Mouse (Mus musculus): ENCODE results near the gene Hnrnpa3. TPM values are rescaled to one million over a fixed set of nuclear protein-coding genes. Genes with fewer than 3 reads are reported as not detected.

The Hnrnpa3 gene
- total and polyA plus RNA-seq, 2 experiments from 2014 or later: 33.9 to 102 TPM

DNA sequence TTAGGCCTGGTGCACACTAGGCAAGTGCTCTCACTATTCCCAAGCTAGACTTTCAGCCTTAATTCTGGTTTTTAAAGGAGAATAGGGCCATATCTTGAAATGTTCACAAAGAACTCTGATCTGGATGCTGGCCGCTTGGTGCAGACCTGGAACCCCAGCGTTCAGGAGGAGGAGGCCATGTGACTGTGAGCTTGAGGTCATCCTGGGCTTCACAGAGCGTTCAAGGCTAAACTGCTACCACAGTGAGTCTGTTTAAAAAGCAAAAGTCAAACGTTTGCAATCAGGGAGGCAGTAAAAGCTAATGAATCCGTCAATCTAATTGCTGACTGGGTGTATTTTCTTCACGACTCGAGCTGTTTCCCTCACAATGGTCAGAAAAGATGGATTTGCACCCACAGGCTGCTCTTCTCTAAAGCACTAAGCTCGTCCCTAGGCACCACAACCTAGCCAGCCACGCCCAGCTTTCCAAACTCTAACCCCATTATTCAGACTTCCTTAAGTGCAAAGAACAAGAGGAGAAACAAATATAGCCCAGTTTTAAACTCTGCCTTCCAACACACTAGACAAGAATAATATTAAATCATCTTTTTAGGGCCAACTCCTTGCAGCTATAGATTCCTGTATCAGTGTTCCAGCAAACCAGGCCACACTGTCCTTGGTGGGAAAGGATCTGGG is 36.8 kb downstream of the Hnrnpa3 start:
- no peak overlapping the region for H3K9ac ChIP-seq (replicated peaks; ENCODE audit: low read depth, low read length)
- DNase-seq (ENCODE audit: low spot score): no peak
- H3K4me3 ChIP-seq (ENCODE audit: low read depth, low read length): no peak overlapping the region
- TF ChIP-seq CTCF (IDR thresholded peaks at IDR 0.05; ENCODE audit: low read depth) (no peak), EP300 (IDR thresholded peaks at IDR 0.05; ENCODE audit: low read depth) (no peak)
- peaks cover 72% of the 10 kb centered on the region for H3K4me1 ChIP-seq (ENCODE audit: control insufficient read depth, insufficient read depth)
- H3K27me3 ChIP-seq (ENCODE audit: control insufficient read depth, insufficient read depth, low read length): no peaks in the 10 kb centered on the region
- H3K36me3 ChIP-seq (replicated peaks; ENCODE audit: control insufficient read depth, insufficient read depth, low read length): no peaks in the 10 kb centered on the region
- no peak overlapping the region for H3K4me2 ChIP-seq (ENCODE audit: low read depth, low read length)
- ATAC-seq (ENCODE audit: insufficient read depth, low read depth): no peak
- no peaks in the 10 kb centered on the region for H3K9me3 ChIP-seq (replicated peaks; ENCODE audit: control insufficient read depth, low read length)
- 73% methylated on average over 9 of the region's 9 CpGs for WGBS
- H3K27ac ChIP-seq (ENCODE audit: low read depth): peak overlapping the region; percentile 63; the same call in 1 of the 2 replicates

DNA sequence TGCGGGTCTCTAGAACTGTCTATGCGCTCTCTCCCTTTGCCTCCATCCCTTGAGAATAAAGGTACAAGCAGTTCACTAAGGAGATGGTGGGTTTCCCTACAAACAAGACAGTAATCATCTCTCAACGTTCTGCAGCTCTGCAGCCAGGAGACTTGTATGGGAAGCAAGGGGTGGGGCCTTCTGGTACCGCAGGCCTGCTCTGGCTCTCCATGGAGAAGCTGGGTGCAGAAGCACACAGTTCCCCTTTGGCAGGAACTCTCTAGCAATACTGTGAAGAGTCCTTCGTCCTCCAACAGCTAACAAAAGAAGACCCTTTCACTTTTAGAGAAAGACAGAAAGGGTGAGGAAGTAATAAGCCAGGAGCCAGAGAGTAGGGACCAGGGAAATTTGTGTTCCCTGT is 37.3 kb downstream of the Hnrnpa3 start:
- no peak overlapping the region for H3K4me3 ChIP-seq (ENCODE audit: low read depth, low read length)
- peaks cover 74% of the 10 kb centered on the region for H3K4me1 ChIP-seq (ENCODE audit: control insufficient read depth, insufficient read depth)
- H3K9me3 ChIP-seq (replicated peaks; ENCODE audit: control insufficient read depth, low read length): no peaks in the 10 kb centered on the region
- TF ChIP-seq CTCF (IDR thresholded peaks at IDR 0.05; ENCODE audit: low read depth) (no peak), EP300 (IDR thresholded peaks at IDR 0.05; ENCODE audit: low read depth) (no peak)
- no peak overlapping the region for H3K4me2 ChIP-seq (ENCODE audit: low read depth, low read length)
- DNase-seq (ENCODE audit: low spot score) (no peak), ATAC-seq (ENCODE audit: insufficient read depth, low read depth) (no peak)
- WGBS: 36% methylated on average over 5 of the region's 5 CpGs
- H3K27me3 ChIP-seq (ENCODE audit: control insufficient read depth, insufficient read depth, low read length): no peaks in the 10 kb centered on the region
- H3K27ac ChIP-seq (ENCODE audit: low read depth): peak overlapping the region; percentile 63
- H3K9ac ChIP-seq (replicated peaks; ENCODE audit: low read depth, low read length): no peak overlapping the region
- no peaks in the 10 kb centered on the region for H3K36me3 ChIP-seq (replicated peaks; ENCODE audit: control insufficient read depth, insufficient read depth, low read length)

DNA sequence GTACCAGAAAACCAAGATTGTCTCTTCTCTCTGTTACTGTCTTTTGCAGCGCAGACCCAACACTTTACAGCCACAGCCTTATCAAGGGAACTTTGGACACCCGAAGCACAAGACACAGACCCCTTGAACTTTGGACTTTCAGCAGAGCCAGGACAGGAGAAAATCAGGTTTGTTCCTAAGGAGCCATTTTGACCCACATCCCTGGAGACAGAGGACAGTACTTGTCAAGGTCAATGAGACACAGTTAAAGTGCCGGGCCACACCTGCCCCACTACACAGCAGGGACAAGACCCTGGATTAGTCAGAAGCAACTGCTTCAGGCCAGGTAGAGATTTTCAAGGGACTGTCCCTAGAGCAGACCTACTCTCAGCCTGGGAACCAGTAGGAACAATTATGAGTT is 38.2 kb downstream of the Hnrnpa3 start:
- WGBS: 45% methylated on average over 3 of the region's 3 CpGs
- peak overlapping the region; percentile 63 for H3K27ac ChIP-seq (ENCODE audit: low read depth)

DNA sequence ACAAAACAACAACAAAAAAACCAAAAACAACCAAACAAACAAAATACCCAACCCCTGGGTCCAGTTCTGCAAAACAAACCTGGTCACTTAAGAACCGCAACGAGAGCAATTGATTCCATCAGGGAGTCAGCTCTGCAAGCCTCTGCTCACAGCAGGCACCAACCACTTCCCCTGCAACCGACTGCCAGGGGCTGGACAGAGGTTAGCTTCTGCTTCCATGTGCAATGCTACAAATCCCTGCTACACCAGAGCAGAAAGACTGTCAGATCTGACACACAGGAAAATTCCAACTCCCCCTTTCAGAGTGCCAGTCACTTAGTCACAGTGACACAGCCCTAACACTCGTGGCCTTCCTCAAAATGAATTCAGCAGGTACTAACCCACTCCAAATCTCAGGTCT is 38.9 kb downstream of the Hnrnpa3 start:
- TF ChIP-seq EP300 (IDR thresholded peaks at IDR 0.05; ENCODE audit: low read depth): no peak
- no peak for TF ChIP-seq CTCF (IDR thresholded peaks at IDR 0.05; ENCODE audit: low read depth)
- no peak for DNase-seq (ENCODE audit: low spot score)
- 46% methylated on average over 4 of the region's 4 CpGs for WGBS
- Histone ChIP-seq H3K4me1 (ENCODE audit: control insufficient read depth, insufficient read depth) (peaks cover 71% of the 10 kb centered on the region), H3K9me3 (replicated peaks; ENCODE audit: control insufficient read depth, low read length) (no peaks in the 10 kb centered on the region), H3K27me3 (ENCODE audit: control insufficient read depth, insufficient read depth, low read length) (no peaks in the 10 kb centered on the region), H3K36me3 (replicated peaks; ENCODE audit: control insufficient read depth, insufficient read depth, low read length) (no peaks in the 10 kb centered on the region), H3K4me2 (ENCODE audit: low read depth, low read length) (no peak overlapping the region), H3K9ac (replicated peaks; ENCODE audit: low read depth, low read length) (no peak overlapping the region), H3K4me3 (ENCODE audit: low read depth, low read length) (no peak overlapping the region), H3K27ac (ENCODE audit: low read depth) (peak overlapping the region; percentile 63; the same call in 1 of the 2 replicates)
- ATAC-seq (ENCODE audit: insufficient read depth, low read depth): no peak

More for the DNA sequence above, 38.2 kb downstream of the Hnrnpa3 start:
- H3K4me2 ChIP-seq (ENCODE audit: low read depth, low read length): no peak overlapping the region; the same call in 1 of the 2 replicates
- TF ChIP-seq CTCF (IDR thresholded peaks at IDR 0.05; ENCODE audit: low read depth) (no peak), EP300 (IDR thresholded peaks at IDR 0.05; ENCODE audit: low read depth) (no peak)
- ATAC-seq (ENCODE audit: insufficient read depth, low read depth) (0 out of 2 replicates have a peak, but pooled peaks have one; percentile 16), DNase-seq (ENCODE audit: low spot score) (no peak)
- no peaks in the 10 kb centered on the region for H3K27me3 ChIP-seq (ENCODE audit: control insufficient read depth, insufficient read depth, low read length)
- no peaks in the 10 kb centered on the region for H3K9me3 ChIP-seq (replicated peaks; ENCODE audit: control insufficient read depth, low read length)
- no peaks in the 10 kb centered on the region for H3K36me3 ChIP-seq (replicated peaks; ENCODE audit: control insufficient read depth, insufficient read depth, low read length)
- no peak overlapping the region for H3K4me3 ChIP-seq (ENCODE audit: low read depth, low read length)
- H3K4me1 ChIP-seq (ENCODE audit: control insufficient read depth, insufficient read depth): peaks cover 74% of the 10 kb centered on the region
- 0 out of 2 replicates have a peak overlapping the region, but pooled peaks have one; percentile 15 for H3K9ac ChIP-seq (replicated peaks; ENCODE audit: low read depth, low read length)

GRCm38 (mm10) chr2:75698874-75699273 is 39.8 kb downstream of the Hnrnpa3 start:
- no peak for TF ChIP-seq CTCF (IDR thresholded peaks at IDR 0.05; ENCODE audit: low read depth)
- TF ChIP-seq EP300 (IDR thresholded peaks at IDR 0.05; ENCODE audit: low read depth): no peak
- DNase-seq (ENCODE audit: low spot score): no peak
- no peak for ATAC-seq (ENCODE audit: insufficient read depth, low read depth)
- Histone ChIP-seq H3K27me3 (ENCODE audit: control insufficient read depth, insufficient read depth, low read length) (no peaks in the 10 kb centered on the region), H3K27ac (ENCODE audit: low read depth) (peak overlapping the region; percentile 36; the same call in 1 of the 2 replicates), H3K4me3 (ENCODE audit: low read depth, low read length) (no peak overlapping the region), H3K9ac (replicated peaks; ENCODE audit: low read depth, low read length) (no peak overlapping the region), H3K4me1 (ENCODE audit: control insufficient read depth, insufficient read depth) (peaks cover 62% of the 10 kb centered on the region), H3K9me3 (replicated peaks; ENCODE audit: control insufficient read depth, low read length) (no peaks in the 10 kb centered on the region), H3K4me2 (ENCODE audit: low read depth, low read length) (no peak overlapping the region), H3K36me3 (replicated peaks; ENCODE audit: control insufficient read depth, insufficient read depth, low read length) (no peaks in the 10 kb centered on the region)
- 67% methylated on average over 3 of the region's 3 CpGs for WGBS

All from heart, postnatal 0 days (tissue).